Mouse (Mus musculus) adrenal gland, postnatal 36 days (tissue): Measurements from ENCODE around the gene 5730596B20Rik. TPM values are rescaled to one million over a fixed set of nuclear protein-coding genes. Genes with fewer than 3 reads are reported as not detected.

Experiments used
- DNase-seq, 2 experiments: peaks; one replicate each; pipeline ENCODE4 v3.0.0; 2021; ENCODE audit warnings: mixed read lengths in 1 of 2
- long read RNA-seq, 2 experiments: library from polyadenylated mRNA; stranded (forward); transcript quantifications; one replicate each; pipeline ENCODE4 v2.0.0; 2021; ENCODE audit warnings: borderline sequencing depth in 2 of 2
- total RNA-seq, 2 experiments: library from RNA; stranded (reverse); gene quantifications; 2 replicates each; pipeline ENCODE4 v1.2.3; 2021

The 5730596B20Rik gene
- under 1 TPM; 0.10 to 0.40 TPM for total RNA-seq
- long read RNA-seq, experiment 1: 0 reads
- long read RNA-seq, experiment 2: 0 reads

GRCm38 (mm10) chr6:52177061-52177735 lies at the start of gene 5730596B20Rik:
Gene 5730596B20Rik (plus strand): TSS chr6:52177498.
- no peak for DNase-seq

- no peak for DNase-seq
Measured at GRCm38 (mm10) chr6:52137841-52138535, 39.3 kb upstream of the 5730596B20Rik start.

GRCm38 (mm10) chr6:52138576-52138975 lies 38.7 kb upstream of the 5730596B20Rik start:
- no peak for DNase-seq

GRCm38 (mm10) chr6:52139115-52139514 lies 38.2 kb upstream of the 5730596B20Rik start:
- DNase-seq: no peak

- DNase-seq: no peak
Measured at GRCm38 (mm10) chr6:52150401-52150966, 26.8 kb upstream of the 5730596B20Rik start.

- DNase-seq: no peak
Measured at GRCm38 (mm10) chr6:52151571-52151970, 25.7 kb upstream of the 5730596B20Rik start.

GRCm38 (mm10) chr6:52152226-52153193 lies 24.8 kb upstream of the 5730596B20Rik start:
- no peak for DNase-seq

- DNase-seq: no peak
Measured at GRCm38 (mm10) chr6:52153270-52153669, 24.0 kb upstream of the 5730596B20Rik start.

- no peak for DNase-seq
Measured at GRCm38 (mm10) chr6:52154044-52154443, 23.3 kb upstream of the 5730596B20Rik start.

GRCm38 (mm10) chr6:52155471-52155870 lies 21.8 kb upstream of the 5730596B20Rik start:
- DNase-seq: no peak

GRCm38 (mm10) chr6:52156551-52157200 lies 20.6 kb upstream of the 5730596B20Rik start:
- DNase-seq: no peak

- no peak for DNase-seq
Measured at GRCm38 (mm10) chr6:52157466-52158275, 19.6 kb upstream of the 5730596B20Rik start.

GRCm38 (mm10) chr6:52158276-52159051 lies 18.8 kb upstream of the 5730596B20Rik start, which contains the start of gene Hoxa1:
Gene Hoxa1 (minus strand): TSS chr6:52158317.
- peak; percentile 92 to 94 for DNase-seq

GRCm38 (mm10) chr6:52159164-52159761 lies 18.0 kb upstream of the 5730596B20Rik start:
- peak in 1 of 2 experiments; percentile 76 for DNase-seq

GRCm38 (mm10) chr6:52159979-52160378 lies 17.3 kb upstream of the 5730596B20Rik start:
- peak in 1 of 2 experiments; percentile 57 for DNase-seq

- DNase-seq: peak in 1 of 2 experiments; percentile 65
Measured at GRCm38 (mm10) chr6:52160511-52161335, 16.6 kb upstream of the 5730596B20Rik start.

- no peak for DNase-seq
Measured at GRCm38 (mm10) chr6:52161336-52162092, 15.8 kb upstream of the 5730596B20Rik start.

GRCm38 (mm10) chr6:52162093-52162380 lies 15.3 kb upstream of the 5730596B20Rik start:
- peak in 1 of 2 experiments; percentile 44 for DNase-seq
